Mouse (Mus musculus) kidney, adult 2 months (tissue): ENCODE results near the gene Fam25c.

Experiments
- CTCF ChIP-seq: fragments of 200-500 bp; conservative IDR thresholded peaks from 2 replicates; pipeline ENCODE4 v1.5.1; 2011; ENCODE audit warnings: low read depth, mild to moderate bottlenecking, control low read depth, low read length, moderate library complexity, mixed read lengths; ENCODE audit not compliant: insufficient read depth, insufficient read length
- POLR2A ChIP-seq: fragments of 200-500 bp; IDR thresholded peaks from one replicate; pipeline ENCODE4 v1.6.1; 2011; ENCODE audit warnings: low read depth, low read length, control low read depth

- no peak for TF ChIP-seq CTCF
- TF ChIP-seq POLR2A, result no peak
Measured at GRCm38 (mm10) chr14:34343078-34343477, 12.2 kb downstream of the Fam25c start.
